Mouse (Mus musculus) spleen, embryonic (tissue): ENCODE data around the gene Parva.

Source experiments
- CTCF ChIA-PET: fragments of 350-600 bp; sonication (Branson Sonifier 250); formaldehyde crosslinking; loops from one replicate; lab custom pipeline; 2022; lab: Charles Lee

Parva gene

GRCm38 (mm10) chr7:112472024-112472707, 44.9 kb downstream of the Parva start:
- CTCF ChIA-PET, result no interaction called here

GRCm38 (mm10) chr7:112472708-112473281, 45.5 kb downstream of the Parva start:
- CTCF ChIA-PET, result no interaction called here

DNA sequence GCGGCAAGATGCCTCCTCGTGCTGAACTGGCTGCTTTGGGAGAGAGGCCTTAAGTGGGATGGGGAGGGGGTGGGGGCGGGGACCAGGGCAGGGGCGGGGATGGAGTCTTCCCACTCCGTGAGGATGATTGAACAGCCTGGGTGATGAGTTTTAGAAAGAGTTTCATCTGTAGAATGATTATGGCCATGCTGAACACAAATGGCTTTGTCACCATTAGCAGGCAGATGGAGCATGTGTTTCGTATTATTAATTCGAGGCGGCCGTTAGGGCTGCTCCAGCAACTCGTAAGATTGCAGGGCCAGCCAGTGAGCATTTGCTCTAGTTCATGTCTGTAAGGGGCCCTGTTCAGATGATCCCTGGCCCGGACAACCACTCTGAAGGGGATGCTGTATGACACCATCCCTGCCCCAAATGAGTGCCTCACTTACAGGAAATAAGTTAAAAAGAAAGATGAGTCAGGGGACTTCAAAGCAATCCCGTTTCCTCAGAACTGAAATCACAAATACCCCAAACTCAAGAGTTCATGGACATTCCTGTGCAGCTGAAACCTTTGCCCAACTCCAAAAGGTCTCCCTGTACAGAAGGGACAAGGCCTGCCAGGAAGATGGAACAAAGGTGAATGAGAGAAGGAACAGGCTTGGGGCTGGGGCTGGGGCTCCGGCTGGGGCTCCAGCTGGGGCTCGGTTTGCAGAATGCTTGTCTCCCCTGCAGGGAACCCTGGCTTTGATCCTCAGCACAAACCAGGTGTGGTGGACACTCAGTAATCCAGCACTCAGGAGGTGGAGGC, 46.5 kb downstream of the Parva start:
- CTCF ChIA-PET, result no interaction called here

- CTCF ChIA-PET, result no interaction called here
These were observed 51.8 kb downstream of the Parva start for GRCm38 (mm10) chr7:112479116-112479515.

DNA sequence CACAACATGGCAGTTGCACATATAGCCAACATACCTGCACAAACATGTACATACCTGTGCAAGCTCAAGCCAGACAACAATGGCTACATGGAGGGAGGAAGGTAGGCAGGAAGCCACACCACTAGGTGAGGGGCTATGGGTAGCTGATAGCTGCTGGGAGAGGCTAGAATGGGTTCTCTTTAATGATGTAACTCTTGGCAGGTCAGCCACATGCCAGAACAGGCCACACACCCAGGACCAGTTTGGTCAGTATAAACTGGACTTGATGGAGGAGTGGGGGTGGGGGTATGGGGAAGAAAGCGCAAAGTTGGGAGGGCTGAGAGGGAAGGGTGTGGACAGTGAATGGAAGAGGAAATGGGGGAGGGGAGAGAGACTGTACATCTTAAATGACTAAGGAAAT, 53.7 kb downstream of the Parva start:
- CTCF ChIA-PET, result no interaction called here

DNA sequence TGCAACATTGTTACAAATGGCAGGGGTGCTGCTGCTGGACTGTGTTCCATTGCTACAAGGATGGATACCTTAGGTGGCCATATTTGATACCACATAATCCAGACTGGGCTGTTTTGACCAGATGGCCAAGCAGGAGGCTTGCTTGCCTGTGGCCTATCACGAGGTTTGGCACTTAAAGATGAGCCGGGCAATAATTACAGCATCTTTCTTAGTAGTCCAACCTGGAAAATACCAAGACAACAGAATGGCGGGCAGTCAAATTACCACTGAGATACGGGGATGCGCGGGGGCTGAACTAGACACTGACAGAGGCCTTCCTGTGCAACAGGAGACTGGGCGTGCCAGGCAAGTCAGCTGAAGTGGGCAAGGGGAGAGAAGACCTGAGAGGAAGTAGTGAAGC, 55.3 kb downstream of the Parva start:
- CTCF ChIA-PET, result no interaction called here

- CTCF ChIA-PET, result no interaction called here
These were observed 56.1 kb downstream of the Parva start for GRCm38 (mm10) chr7:112483382-112483781.

DNA sequence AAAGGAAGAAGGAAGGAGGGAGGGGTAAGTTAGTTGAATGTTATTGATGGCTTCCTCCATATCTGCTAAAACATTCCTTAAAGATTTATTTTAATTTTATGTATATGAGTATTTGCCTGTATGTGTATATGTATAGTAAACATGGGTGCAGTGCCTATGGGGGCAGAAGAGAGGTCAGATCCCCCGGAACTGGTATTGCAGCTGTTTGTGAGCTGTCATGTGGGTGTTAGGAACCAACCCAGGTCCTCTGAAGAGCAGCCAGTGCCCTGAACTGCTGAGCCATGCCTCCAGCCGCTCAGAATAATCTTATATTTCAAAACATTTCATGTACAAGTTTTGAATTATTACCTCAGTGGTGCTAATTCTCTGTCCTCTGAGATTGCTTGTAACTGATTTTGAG, 63.5 kb downstream of the Parva start:
- CTCF ChIA-PET, result no interaction called here

- CTCF ChIA-PET, result no interaction called here
These were observed 64.4 kb downstream of the Parva start for GRCm38 (mm10) chr7:112491737-112492136.

- CTCF ChIA-PET, result no interaction called here
These were observed 68.6 kb downstream of the Parva start for GRCm38 (mm10) chr7:112495950-112496349.

DNA sequence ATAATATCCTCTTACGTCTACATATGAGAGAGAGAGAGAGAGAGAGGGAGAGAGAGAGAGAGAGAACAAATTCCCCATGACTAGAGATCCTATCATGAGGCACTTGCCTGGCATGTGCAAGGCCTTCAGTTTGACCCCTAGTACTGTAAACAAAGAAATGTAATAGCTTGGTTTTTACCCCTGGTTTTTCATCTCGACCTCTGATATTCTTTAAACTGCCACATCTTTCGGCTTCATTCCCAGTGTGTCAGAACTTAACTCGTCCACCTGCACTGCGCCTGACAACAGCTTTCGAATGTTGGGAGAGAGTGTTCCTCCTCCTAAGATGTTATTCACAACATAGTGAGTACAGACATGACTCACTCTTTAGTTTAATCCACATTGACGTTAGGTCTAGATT, 69.6 kb downstream of the Parva start:
- CTCF ChIA-PET, result no interaction called here

GRCm38 (mm10) chr7:112498591-112499301, 71.4 kb downstream of the Parva start:
- CTCF ChIA-PET, result no interaction called here

DNA sequence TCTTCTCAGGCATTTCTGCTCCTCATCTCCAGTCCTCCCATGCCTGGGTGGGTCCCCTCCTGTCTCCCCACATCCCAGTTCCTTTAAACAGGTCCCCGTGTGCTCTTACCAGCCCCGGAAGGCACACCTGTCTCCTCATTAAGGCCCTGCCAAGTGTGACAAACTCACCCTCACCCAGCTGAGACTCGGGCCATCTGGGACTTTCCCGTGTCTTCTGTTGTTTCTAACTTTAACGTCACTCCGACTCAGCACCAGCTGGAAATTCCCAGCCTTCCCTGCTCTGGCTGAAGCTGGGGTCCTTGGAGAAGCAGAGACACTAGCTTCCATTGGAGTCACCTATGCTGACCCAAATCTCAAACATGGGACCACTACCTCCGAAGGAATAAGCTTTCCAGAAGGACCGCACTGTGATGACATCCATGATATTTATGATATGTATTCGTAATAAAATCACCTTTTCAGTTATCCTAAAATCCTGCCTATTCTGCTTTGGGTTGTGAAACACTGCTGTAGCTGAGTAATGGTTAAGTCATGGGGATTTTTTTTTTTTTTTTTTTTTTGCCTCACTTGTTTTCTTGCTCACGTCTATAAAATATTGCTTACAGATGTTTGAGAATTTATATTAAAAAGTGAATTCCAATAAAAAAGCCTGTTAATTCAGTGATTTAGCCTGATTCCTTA, 72.3 kb downstream of the Parva start:
- CTCF ChIA-PET, result interaction anchor here (0.6 kb wide), 1 partner anchor 929 kb away, joined by 4 read pairs; no protein-coding TSS in a partner anchor

DNA sequence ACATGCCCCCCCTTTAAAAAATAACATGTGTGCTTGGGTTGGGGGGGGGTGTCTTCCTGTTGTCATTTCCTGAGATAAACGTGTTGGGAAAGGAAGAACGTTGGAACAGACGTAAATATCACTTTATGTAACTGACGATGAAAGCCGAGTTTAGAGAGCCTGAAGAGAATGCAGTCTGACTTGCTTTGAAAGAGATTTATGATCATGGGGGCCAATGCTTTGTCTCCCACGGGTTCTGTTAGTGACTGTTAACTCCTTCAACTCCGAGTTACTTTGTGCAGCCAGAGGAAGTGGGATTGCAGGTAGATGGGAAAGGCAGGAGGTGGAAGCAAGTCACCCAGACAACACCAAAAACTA, 72.8 kb downstream of the Parva start:
- CTCF ChIA-PET, result no interaction called here

- CTCF ChIA-PET, result no interaction called here
These were observed 74.9 kb downstream of the Parva start for GRCm38 (mm10) chr7:112502050-112502809.

- CTCF ChIA-PET, result no interaction called here
These were observed 75.5 kb downstream of the Parva start for GRCm38 (mm10) chr7:112502845-112503244.

GRCm38 (mm10) chr7:112503448-112503847, 76.1 kb downstream of the Parva start:
- CTCF ChIA-PET, result no interaction called here

DNA sequence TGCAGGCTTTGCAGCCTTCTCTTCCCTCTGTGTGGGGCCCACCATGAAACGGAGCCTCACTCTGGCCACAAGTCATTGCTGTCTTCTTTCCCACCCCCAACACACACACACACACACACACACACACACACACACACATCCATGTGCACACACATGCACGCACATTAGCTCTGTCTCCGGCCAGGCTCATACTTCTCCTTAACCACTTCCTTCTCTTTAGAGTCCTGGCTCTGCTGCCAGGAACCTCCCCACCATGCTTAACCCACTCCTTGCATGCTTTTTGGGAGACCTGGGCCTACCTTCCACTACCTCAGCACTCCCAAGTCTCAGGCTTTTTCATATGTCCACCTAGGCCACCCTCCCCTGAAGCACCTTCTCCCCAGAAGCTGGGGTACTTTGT, 76.6 kb downstream of the Parva start:
- CTCF ChIA-PET, result no interaction called here

GRCm38 (mm10) chr7:112509107-112509506, 81.8 kb downstream of the Parva start:
- CTCF ChIA-PET, result no interaction called here

- CTCF ChIA-PET, result no interaction called here
These were observed 83.2 kb downstream of the Parva start for GRCm38 (mm10) chr7:112510336-112511048.
